Mouse (Mus musculus) thymus, adult 2 months (tissue): Measurements from ENCODE around the gene Ctso.

Source experiments
- CTCF ChIP-seq: fragments of 200-500 bp; IDR thresholded peaks from 2 replicates; pipeline ENCODE4 v1.5.1; 2012; ENCODE audit warnings: mild to moderate bottlenecking, control low read depth, low read length, moderate library complexity, borderline replicate concordance; ENCODE audit not compliant: control insufficient read depth, poor library complexity, insufficient read depth; ENCODE audit errors: extremely low read depth
- POLR2A ChIP-seq: fragments of 200-500 bp; IDR thresholded peaks from 2 replicates; pipeline ENCODE4 v1.6.1; 2012; ENCODE audit warnings: mild to moderate bottlenecking, low read length, control low read depth, moderate library complexity; ENCODE audit not compliant: control insufficient read depth, poor library complexity, insufficient read depth; ENCODE audit errors: extremely low read depth

- no peak for TF ChIP-seq CTCF
- TF ChIP-seq POLR2A = no peak
Observed at GRCm38 (mm10) chr3:81951785-81952184, 19.4 kb downstream of the Ctso start.
